Mouse (Mus musculus) limb, embryonic 13.5 days (tissue): ENCODE data around the gene Nbl1. TPM values are rescaled to one million over a fixed set of nuclear protein-coding genes. Genes with fewer than 3 reads are reported as not detected.

Experiments used
- ATAC-seq: fragments of 200-750 bp; cut with Nextera tagmentation; 2 replicates; pipeline ENCODE4 v1.8.0; 2017; ENCODE audit warnings: low read depth, moderate number of reproducible peaks, moderate TSS enrichment; ENCODE audit not compliant: low FRiP score
- H3K27ac ChIP-seq: fragments of 300-500 bp; sonication (generic); 2 replicates; pipeline ENCODE4 v1.5.1; 2015; ENCODE audit warnings: inconsistent platforms, mild to moderate bottlenecking, moderate library complexity
- H3K27me3 ChIP-seq: fragments of 300-500 bp; sonication (generic); 2 replicates; pipeline ENCODE4 v1.6.1; 2015; ENCODE audit warnings: mild to moderate bottlenecking, inconsistent platforms
- H3K36me3 ChIP-seq: fragments of 300-500 bp; sonication (generic); 2 replicates; pipeline ENCODE4 v1.6.1; 2015; ENCODE audit warnings: inconsistent platforms, mild to moderate bottlenecking, moderate library complexity
- H3K4me1 ChIP-seq: fragments of 300-500 bp; sonication (generic); 2 replicates; pipeline ENCODE4 v1.6.1; 2015; ENCODE audit warnings: inconsistent platforms
- H3K4me2 ChIP-seq: fragments of 300-500 bp; sonication (generic); replicated peaks from 2 replicates; pipeline ENCODE4 v1.6.1; 2015; ENCODE audit warnings: inconsistent platforms, mild to moderate bottlenecking, moderate library complexity
- H3K4me3 ChIP-seq: fragments of 300-500 bp; sonication (generic); 2 replicates; pipeline ENCODE4 v1.5.1; 2015; ENCODE audit warnings: moderate library complexity, mild to moderate bottlenecking, inconsistent platforms
- H3K9ac ChIP-seq: fragments of 300-500 bp; sonication (generic); 2 replicates; pipeline ENCODE4 v1.6.1; 2015; ENCODE audit warnings: mild to moderate bottlenecking, inconsistent platforms
- H3K9me3 ChIP-seq: fragments of 300-500 bp; sonication (generic); 2 replicates; pipeline ENCODE4 v1.6.1; 2016; ENCODE audit warnings: inconsistent platforms
- WGBS: fragments of 180-500 bp; shearing (Covaris S2); methylation state at CpG from one replicate; pipeline ENCODE4 v1.1.7; 2015; 5-methylcytosine and 5-hydroxymethylcytosine counted together
- polyA plus RNA-seq: library from polyadenylated mRNA; unstranded; fragments of >200 nt; fragmentation: Nextera tagmentation; extraction: Ambion mirVana; gene quantifications from 2 replicates; pipeline ENCODE4 v1.2.1, GENCODE M21; 2015

Gene Nbl1
- polyA plus RNA-seq, 1 experiment from 2014 or later, result 143 TPM

GRCm38 (mm10) chr4:139081270-139081931 lies 11.4 kb downstream of the Nbl1 start:
- Histone ChIP-seq H3K4me2 (no peak overlapping the region), H3K27ac (no peak overlapping the region), H3K9me3 (no peaks in the 10 kb centered on the region), H3K4me3 (no peak overlapping the region), H3K36me3 (peaks cover 30% of the 10 kb centered on the region), H3K9ac (no peak overlapping the region), H3K27me3 (peaks cover 25% of the 10 kb centered on the region), H3K4me1 (peaks cover 22% of the 10 kb centered on the region)
- WGBS, result 76% methylated on average over 18 of the region's 18 CpGs
- no peak for ATAC-seq

GRCm38 (mm10) chr4:139080259-139080658 lies 12.5 kb downstream of the Nbl1 start:
- no peak for ATAC-seq
- Histone ChIP-seq H3K4me1 (peaks cover 22% of the 10 kb centered on the region), H3K36me3 (peaks cover 28% of the 10 kb centered on the region), H3K9me3 (no peaks in the 10 kb centered on the region), H3K9ac (no peak overlapping the region), H3K4me2 (no peak overlapping the region), H3K27ac (no peak overlapping the region), H3K4me3 (no peak overlapping the region), H3K27me3 (peaks cover 34% of the 10 kb centered on the region)
- WGBS, result 90% methylated on average over 7 of the region's 7 CpGs

GRCm38 (mm10) chr4:139079439-139079838 lies 13.4 kb downstream of the Nbl1 start:
- WGBS, result 72% methylated on average over 11 of the region's 11 CpGs
- H3K9me3 ChIP-seq, result no peaks in the 10 kb centered on the region
- peaks cover 34% of the 10 kb centered on the region for H3K27me3 ChIP-seq
- peaks cover 29% of the 10 kb centered on the region for H3K4me1 ChIP-seq
- no peak overlapping the region for H3K4me3 ChIP-seq
- no peak for ATAC-seq
- no peak overlapping the region for H3K27ac ChIP-seq
- peaks cover 20% of the 10 kb centered on the region for H3K36me3 ChIP-seq
- no peak overlapping the region for H3K4me2 ChIP-seq
- H3K9ac ChIP-seq, result no peak overlapping the region

- WGBS, result 15% methylated on average over 4 of the region's 4 CpGs
- peaks cover 17% of the 10 kb centered on the region; the same call in 1 of the 2 replicates for H3K36me3 ChIP-seq
- peaks cover 40% of the 10 kb centered on the region for H3K27me3 ChIP-seq
- no peak overlapping the region for H3K4me3 ChIP-seq
- H3K4me1 ChIP-seq, result peaks cover 32% of the 10 kb centered on the region
- H3K4me2 ChIP-seq, result no peak overlapping the region
- H3K27ac ChIP-seq, result no peak overlapping the region
- H3K9ac ChIP-seq, result no peak overlapping the region
- H3K9me3 ChIP-seq, result no peaks in the 10 kb centered on the region
- ATAC-seq, result no peak
Measured at GRCm38 (mm10) chr4:139078726-139079125, 14.1 kb downstream of the Nbl1 start.

GRCm38 (mm10) chr4:139078313-139078712 lies 14.5 kb downstream of the Nbl1 start:
- no peak overlapping the region for H3K9ac ChIP-seq
- H3K9me3 ChIP-seq, result no peaks in the 10 kb centered on the region
- H3K27ac ChIP-seq, result no peak overlapping the region
- peaks cover 44% of the 10 kb centered on the region for H3K27me3 ChIP-seq
- no peak overlapping the region for H3K4me3 ChIP-seq
- 24% methylated on average over 2 of the region's 2 CpGs for WGBS
- peaks cover 14% of the 10 kb centered on the region; the same call in 1 of the 2 replicates for H3K36me3 ChIP-seq
- H3K4me1 ChIP-seq, result peaks cover 28% of the 10 kb centered on the region
- no peak for ATAC-seq
- no peak overlapping the region for H3K4me2 ChIP-seq

GRCm38 (mm10) chr4:139075915-139076314 lies 16.9 kb downstream of the Nbl1 start:
- no peak for ATAC-seq
- 15% methylated on average over 5 of the region's 5 CpGs for WGBS
- no peaks in the 10 kb centered on the region for H3K9me3 ChIP-seq
- H3K27ac ChIP-seq, result no peak overlapping the region
- H3K4me1 ChIP-seq, result peaks cover 18% of the 10 kb centered on the region
- H3K4me2 ChIP-seq, result peak overlapping the region; percentile 94
- no peaks in the 10 kb centered on the region for H3K36me3 ChIP-seq
- peaks cover 68% of the 10 kb centered on the region for H3K27me3 ChIP-seq
- H3K4me3 ChIP-seq, result peak overlapping the region; percentile 67
- no peak overlapping the region for H3K9ac ChIP-seq

GRCm38 (mm10) chr4:139075041-139075711 lies 17.6 kb downstream of the Nbl1 start, which contains the start of gene Htr6:
Gene Htr6 (minus strand): TSS chr4:139075570.
- peak within 1 kb of the TSS; percentile 67 for H3K4me3 ChIP-seq
- H3K36me3 ChIP-seq, result no peaks in the 10 kb centered on the region
- H3K4me1 ChIP-seq, result peaks cover 18% of the 10 kb centered on the region
- H3K9ac ChIP-seq, result peak within 1 kb of the TSS; percentile 66
- H3K27ac ChIP-seq, result no peak within 1 kb of the TSS
- peaks cover 75% of the 10 kb centered on the region for H3K27me3 ChIP-seq
- under 1% methylated on average over 59 of the region's 77 CpGs for WGBS
- H3K4me2 ChIP-seq, result peak within 1 kb of the TSS; percentile 94
- H3K9me3 ChIP-seq, result no peaks in the 10 kb centered on the region
- peak; percentile 34; the same call in 1 of the 2 replicates for ATAC-seq

GRCm38 (mm10) chr4:139074060-139074459 lies 18.7 kb downstream of the Nbl1 start:
- Histone ChIP-seq H3K4me1 (peaks cover 16% of the 10 kb centered on the region), H3K9me3 (no peaks in the 10 kb centered on the region), H3K27ac (no peak overlapping the region), H3K4me2 (peak overlapping the region; percentile 94), H3K4me3 (peak overlapping the region; percentile 67), H3K36me3 (no peaks in the 10 kb centered on the region), H3K27me3 (peaks cover 87% of the 10 kb centered on the region), H3K9ac (peak overlapping the region; percentile 66; the same call in 1 of the 2 replicates)
- ATAC-seq, result no peak
- 16% methylated on average over 29 of the region's 29 CpGs for WGBS

GRCm38 (mm10) chr4:139068287-139068686 lies 24.5 kb downstream of the Nbl1 start:
- ATAC-seq, result no peak
- H3K9me3 ChIP-seq, result no peaks in the 10 kb centered on the region
- H3K4me3 ChIP-seq, result no peak overlapping the region
- no peak overlapping the region for H3K4me2 ChIP-seq
- no peak overlapping the region for H3K9ac ChIP-seq
- no peak overlapping the region for H3K27ac ChIP-seq
- H3K4me1 ChIP-seq, result no peaks in the 10 kb centered on the region
- peaks cover 55% of the 10 kb centered on the region for H3K27me3 ChIP-seq
- no peaks in the 10 kb centered on the region for H3K36me3 ChIP-seq
- 31% methylated on average over 4 of the region's 4 CpGs for WGBS

GRCm38 (mm10) chr4:139064831-139065230 lies 28.0 kb downstream of the Nbl1 start:
- no peak overlapping the region for H3K4me2 ChIP-seq
- peaks cover 21% of the 10 kb centered on the region for H3K27me3 ChIP-seq
- 91% methylated on average over 5 of the region's 5 CpGs for WGBS
- no peak overlapping the region for H3K27ac ChIP-seq
- no peaks in the 10 kb centered on the region for H3K36me3 ChIP-seq
- ATAC-seq, result no peak
- H3K9ac ChIP-seq, result no peak overlapping the region
- H3K9me3 ChIP-seq, result no peaks in the 10 kb centered on the region
- no peaks in the 10 kb centered on the region for H3K4me1 ChIP-seq
- no peak overlapping the region for H3K4me3 ChIP-seq

- no peaks in the 10 kb centered on the region for H3K9me3 ChIP-seq
- H3K36me3 ChIP-seq, result no peaks in the 10 kb centered on the region
- H3K27ac ChIP-seq, result no peak overlapping the region
- no peak overlapping the region for H3K9ac ChIP-seq
- no peak overlapping the region for H3K4me2 ChIP-seq
- no peak overlapping the region for H3K4me3 ChIP-seq
- WGBS, result 5% methylated on average over 7 of the region's 7 CpGs
- no peak for ATAC-seq
- no peaks in the 10 kb centered on the region for H3K4me1 ChIP-seq
- H3K27me3 ChIP-seq, result 0 out of 2 replicates have a peak, but pooled peaks cover 5% of the 10 kb centered on the region
Measured at GRCm38 (mm10) chr4:139059569-139059968, 33.2 kb downstream of the Nbl1 start.

- Histone ChIP-seq H3K27ac (no peak overlapping the region), H3K4me1 (no peaks in the 10 kb centered on the region), H3K9me3 (no peaks in the 10 kb centered on the region), H3K36me3 (no peaks in the 10 kb centered on the region), H3K4me3 (no peak overlapping the region), H3K27me3 (no peaks in the 10 kb centered on the region), H3K9ac (no peak overlapping the region), H3K4me2 (no peak overlapping the region)
- no peak for ATAC-seq
- WGBS, result 80% methylated on average over 5 of the region's 5 CpGs
Measured at GRCm38 (mm10) chr4:139058029-139058428, 34.8 kb downstream of the Nbl1 start.
